Mouse (Mus musculus) layer of hippocampus, adult 9-10 months (tissue): ENCODE results near the gene Zwint.

Experiments used
- DNase-seq: peaks from one replicate; pipeline ENCODE4 v3.0.0; 2022; ENCODE audit warnings: low spot score

The Zwint gene

DNA sequence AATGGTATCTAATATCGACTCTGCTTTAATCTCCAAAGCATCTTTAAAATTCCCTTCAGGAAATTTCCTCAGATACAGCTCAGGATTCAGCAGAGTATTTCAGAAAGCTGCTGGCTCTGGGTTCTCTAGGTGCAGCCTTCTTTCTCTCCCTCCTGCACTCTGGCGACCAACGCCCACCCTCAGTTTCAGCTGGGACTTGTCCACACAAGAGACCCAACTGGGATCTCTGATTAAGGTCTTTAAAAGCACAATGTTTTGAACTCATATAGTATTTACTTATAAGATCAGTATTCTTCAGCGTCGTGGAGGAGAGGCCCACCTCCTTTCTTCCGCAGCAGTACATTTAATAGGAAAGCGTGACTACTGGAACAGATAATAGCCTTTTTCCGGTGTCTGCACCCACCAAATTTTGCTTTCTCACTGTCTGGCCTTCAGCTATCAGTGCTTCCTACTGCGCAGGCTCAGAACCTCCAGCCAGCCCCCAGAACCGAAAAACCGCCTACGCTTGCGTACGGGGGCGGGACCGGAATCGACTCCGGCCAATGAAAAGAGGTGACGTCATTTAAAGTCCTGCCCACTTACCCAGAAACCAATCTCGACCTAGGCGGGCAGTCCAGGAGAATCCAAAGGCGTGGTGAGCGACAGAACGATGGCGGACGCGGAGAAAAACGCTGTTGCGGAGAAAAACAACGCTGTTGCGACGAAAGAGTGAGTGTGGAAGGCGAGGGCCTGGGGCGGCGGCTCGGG lies at the start of gene Zwint:
Gene Zwint, plus strand, starts transcription at position 576 of the 747 bp plus-strand sequence.
- DNase-seq, result peak; percentile 94

DNA sequence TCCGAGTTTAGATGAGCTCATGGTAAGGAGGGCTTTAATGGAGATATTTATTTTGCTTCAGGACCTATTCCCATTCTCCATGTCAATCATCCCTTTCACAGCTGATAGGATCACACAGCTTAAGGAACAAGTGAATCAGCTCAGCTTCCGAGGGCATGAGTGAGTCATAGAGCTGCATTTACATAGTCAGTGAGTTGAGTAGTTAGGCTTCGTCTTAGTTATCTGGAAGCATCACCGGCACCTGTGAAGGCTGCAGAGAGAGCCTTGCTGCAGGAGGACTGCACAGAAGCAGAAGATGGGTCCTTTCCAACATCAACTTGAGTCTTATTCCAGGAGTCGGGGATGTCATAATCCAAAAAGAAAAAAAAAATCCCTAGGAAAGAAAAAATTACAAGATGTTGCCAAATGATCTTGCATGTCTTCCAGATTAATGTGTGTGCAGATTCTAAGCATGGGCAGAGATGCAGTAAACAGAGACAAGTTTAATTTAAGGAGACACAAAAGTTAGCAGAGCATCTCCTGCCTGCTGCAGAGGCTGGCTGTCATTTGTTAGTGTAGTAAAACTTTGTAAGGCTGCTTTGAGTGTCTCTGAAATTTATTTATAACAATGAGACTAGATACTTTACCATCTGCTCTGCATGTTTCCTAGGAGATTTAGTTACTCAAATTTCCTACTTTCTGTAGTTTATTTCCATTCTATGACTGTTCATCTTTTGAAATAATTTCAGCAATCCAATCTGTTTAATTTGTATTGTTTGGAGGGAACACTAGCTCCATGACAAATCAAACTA lies 41.3 kb upstream of the Zwint start:
- peak; percentile 38 for DNase-seq

DNA sequence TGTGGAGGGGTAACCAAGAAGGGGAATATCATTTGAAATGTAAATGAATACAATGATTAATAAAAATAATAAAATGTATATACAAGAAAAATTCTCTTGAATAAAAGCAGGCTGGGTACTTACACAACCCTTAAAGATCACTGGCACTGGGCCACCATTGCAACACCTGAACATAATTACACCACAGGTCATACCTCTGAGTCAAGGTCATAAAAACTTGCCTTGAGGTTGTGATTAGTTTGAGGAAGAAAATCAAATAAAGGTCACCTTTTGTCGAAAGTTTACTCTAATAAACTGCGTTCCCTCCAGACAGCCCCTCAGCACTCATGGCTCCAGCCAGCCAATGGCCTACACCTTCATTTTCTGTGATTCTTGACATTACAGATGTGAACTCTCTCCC lies 38.5 kb upstream of the Zwint start:
- DNase-seq, result no peak

DNA sequence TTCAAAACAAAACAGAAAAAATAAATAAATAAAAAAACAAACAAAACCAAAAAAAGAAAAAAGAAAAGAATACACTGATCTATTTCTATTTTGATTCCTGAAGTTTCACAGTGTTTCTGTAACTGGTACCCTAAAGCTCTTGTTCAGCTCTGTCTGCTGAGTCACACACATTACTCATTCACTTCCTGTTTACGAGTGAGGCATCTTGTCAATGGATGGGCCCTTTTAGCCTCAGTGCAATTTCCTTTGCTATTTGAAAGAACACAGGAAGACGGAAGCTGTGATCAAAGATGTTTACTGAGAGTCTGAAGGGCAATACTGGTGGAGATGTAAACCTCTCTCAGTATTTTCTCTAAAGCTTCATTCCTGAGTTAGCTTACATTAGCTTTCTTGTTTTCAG lies 34.1 kb upstream of the Zwint start:
- DNase-seq, result no peak

DNA sequence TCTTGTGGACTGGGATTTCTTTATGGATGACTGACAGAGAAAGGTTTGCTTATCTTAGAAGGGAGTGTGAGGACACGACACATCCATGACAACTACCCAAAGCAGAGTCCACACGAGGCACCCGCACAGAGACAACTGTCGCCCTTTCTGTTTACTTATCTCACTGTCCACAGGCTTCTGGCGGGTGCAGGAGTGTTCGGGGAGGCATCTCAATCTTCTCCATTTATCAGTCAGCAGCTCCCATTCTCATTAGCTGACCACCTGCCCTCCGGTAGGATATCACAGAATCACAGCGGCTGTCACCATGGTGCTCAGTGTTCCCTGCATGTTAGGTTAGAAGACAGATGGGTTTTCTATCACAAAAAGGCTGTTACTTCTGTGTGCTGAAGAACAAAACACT lies 31.1 kb upstream of the Zwint start:
- DNase-seq, result no peak

DNA sequence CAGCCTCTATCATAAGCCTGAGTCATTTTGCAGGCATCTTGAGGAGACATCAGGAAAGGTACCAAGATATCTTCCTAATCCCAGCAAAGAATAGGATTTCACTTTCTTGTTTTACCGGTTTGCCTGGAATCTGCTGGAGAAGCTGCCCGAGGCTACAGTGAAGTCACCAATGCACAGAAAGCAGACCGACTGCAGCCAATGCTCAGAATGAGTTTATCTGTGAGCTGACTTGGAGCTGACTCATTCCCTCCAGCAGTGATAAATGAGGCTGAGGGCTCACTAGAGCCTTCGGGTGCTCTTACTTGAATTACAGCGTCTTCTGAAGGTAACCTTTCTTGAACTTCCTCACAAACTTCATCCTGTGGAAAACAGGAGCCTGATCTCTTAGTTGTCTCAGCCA lies 20.5 kb upstream of the Zwint start:
- no peak for DNase-seq

DNA sequence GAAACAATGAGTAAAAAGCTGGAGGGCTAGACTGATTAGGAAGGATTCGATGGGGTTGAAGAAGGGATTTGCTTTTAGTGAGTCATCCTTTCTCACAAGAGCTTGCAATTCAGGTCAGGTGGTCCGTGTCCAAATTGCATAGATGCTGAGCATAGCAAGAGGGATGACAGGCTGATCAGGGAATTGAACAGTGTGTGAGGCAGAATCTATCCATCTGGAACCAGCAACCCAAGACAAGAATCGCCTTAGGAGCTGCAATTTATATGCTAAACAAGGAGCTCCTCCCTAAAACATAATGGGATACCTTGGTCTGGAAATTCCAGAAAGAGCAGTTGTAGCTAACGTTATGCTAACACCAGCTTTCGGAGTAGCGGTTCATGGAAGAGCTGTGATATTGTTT lies 3.8 kb upstream of the Zwint start:
- DNase-seq, result no peak

DNA sequence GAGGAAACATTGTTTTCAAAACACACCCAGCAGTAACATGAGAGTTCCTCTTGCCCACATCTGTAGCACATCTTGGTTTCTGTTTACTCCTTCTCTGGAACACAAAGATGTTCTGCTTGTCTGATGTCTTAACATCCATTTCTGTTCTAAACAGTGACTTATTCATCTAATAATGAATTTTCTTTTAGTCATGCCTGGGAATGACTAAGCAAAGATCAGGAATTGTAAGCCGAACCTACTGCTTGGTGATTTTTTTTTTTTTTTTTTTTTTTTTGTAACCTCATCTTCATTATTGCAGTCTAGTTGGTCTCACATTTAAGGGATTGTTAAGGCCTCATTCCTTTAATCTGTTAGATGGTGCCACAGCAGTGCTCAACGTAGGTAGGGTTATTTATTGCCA lies 848 bp upstream of the Zwint start:
- no peak for DNase-seq

DNA sequence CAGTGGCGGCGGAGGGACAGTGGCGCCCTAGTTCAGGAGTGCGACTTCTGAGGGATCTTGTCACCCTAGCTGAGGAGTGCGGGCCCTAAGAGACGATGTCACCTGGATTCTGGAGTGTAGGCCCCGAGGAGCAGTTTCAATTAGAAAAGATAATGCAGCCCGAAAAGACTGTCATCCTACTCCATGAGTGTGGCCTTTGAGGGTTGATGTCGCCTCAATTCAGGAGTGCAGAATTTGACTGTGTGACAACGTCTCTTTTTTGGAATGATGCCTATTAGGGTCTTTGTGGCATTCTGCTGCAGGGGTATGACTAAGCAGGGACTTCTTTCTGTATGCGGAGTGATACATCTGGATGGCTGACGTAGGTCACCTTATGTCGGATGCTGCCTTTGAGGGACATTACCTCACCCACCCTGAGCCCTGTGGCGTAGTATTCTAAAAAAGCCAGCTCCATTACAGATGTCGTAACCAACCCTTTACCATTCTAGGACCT lies 418 bp downstream of the Zwint start:
- DNase-seq, result peak; percentile 59

DNA sequence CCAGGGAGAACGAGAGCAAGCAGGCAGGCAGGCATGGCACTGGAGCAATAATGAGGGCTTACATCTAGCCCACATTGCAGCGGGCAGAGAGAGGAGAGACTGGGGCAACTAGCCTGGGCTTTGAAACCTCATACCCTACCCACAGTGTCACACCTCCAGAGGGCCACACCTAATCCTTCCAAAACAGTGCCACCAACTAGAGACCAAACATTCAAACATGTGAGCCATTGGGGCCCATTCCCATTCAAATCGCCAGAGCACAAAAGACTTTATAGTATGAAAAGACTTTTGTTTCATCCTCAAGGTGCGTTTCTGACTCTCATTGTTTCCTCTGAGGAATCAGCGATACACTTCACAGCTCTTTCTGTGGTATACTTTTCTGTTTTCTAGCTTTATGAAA lies 4.6 kb downstream of the Zwint start:
- no peak for DNase-seq

DNA sequence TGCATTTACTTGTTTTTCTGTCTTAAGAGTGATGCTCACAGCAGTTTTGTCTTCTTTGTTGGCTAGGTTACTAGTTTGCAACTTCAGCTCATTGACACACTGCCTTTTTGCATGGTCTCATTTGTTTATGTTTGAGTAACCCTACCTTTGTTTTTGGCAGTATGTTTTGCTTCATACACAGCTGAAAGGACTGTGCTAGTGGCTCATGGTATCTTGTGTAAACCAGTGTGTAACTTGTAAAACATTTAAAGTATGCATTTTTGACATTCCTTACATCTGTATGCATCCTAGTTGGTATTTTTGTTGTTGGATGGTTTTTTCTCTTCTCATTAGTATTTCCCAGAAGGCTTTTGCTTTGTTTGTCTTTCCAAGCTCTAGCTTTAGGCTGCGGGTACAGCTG lies 5.7 kb downstream of the Zwint start:
- DNase-seq, result no peak

DNA sequence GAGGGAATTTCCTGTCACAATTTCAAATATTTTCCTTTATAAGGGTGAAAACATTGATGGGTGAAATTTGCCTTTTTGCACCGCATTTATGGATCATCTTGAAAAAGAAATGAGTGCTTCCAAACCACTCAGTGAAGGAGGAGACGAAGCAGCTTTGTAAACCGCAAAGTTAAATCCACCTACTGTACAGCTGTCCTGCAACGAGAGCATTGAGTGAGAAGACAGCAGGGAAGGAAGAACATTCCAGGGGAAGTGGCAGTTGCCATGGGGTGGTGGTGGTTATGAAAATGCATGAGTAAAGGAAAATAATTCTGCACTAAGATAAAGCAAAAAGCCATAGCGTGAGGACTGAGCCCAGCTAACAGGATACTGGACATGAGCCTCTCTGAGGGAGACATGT lies 13.2 kb downstream of the Zwint start:
- no peak for DNase-seq

DNA sequence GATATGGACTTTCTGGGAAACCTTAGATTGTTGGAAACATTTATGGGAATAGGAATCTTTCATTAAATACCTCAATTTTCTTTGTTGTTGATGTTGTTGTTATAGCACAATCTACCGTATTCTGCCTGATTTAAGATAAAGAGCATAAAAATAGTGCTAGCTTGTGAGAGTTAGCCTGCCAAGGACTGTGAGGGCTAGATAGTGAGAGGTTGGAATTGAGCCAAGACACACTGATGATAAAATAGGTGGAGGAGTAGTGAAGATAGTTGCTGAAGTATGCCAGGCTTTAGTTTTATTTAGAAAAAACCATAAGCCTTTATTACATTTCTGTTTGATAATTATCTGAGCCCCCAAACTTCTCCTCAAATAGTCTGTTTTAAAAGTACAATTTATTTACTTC lies 14.4 kb downstream of the Zwint start:
- DNase-seq, result no peak

DNA sequence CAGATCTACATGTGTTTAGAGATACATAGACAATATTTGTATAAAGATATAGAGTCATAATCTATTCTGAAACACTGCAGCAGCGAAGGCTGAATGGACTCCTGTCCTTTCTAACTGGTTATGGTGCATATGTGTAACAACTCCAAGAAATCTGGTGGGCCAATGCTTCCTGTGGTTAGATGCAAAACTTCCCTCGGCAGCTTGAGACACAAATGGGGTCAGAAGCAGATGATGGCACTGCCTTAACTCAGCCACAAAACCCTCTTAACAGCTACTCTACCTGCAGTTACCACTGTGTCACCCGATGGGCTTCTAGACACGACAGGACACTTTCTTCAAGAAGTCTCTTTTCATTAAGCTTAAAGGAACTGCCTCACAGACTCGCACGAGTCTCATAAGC lies 21.3 kb downstream of the Zwint start:
- DNase-seq, result no peak

DNA sequence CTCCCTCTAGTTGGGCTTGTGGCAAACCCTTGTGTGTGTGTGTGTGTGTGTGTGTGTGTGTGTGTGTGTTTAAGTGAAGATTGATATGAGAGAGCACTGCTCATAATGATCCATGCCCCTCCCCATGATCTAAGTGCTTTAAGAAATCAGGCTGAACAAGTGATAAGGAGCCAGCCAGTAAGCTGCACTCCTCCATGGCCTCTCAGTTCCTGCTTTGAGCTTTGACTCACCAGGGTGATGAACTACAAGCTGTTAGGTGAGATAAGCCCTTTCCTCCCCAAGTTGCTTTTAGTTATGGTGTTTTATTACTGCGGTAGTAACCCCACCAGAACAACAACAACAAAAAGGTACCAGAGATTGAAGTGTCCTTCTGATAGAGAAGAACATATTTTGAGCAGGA lies 21.9 kb downstream of the Zwint start:
- no peak for DNase-seq

DNA sequence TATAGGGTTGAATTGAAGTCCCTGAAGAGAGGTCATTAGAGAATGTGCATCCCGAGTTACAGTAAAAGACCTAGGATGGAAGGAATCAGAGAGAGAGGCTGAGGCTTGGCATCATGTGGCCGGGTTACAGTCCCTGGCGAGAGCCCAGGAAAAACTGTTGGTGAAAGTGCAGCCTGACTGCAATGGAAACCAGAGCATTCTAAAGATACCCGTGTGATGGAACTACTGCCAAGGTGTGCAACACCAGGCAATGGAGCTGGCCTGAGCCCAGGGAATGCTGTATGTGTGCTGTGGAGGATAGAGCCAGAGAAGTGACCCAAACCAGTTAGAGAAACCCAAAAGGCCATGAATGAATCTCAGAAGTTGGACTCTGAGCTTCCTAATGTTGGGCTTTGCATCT lies 24.4 kb downstream of the Zwint start:
- no peak for DNase-seq

DNA sequence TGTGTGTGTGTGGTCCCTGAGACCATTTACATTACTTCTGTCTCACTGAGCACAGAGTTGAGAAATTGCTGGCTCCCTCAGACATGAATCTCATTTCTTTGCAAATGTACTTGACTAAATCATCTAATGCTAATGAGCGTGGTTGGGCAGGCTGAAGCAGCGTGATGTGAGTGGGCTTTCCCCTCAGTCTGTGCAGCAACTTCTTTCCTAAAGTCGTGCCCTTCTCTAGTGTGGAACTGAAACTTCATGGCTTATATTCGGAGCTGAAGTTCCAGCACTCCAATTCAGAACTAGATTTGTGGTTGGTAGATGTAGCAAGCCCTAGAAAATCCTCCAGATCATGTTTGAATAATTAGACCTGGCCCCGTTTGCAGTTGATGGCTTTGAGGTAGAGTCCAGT lies 46.4 kb downstream of the Zwint start:
- DNase-seq, result no peak

DNA sequence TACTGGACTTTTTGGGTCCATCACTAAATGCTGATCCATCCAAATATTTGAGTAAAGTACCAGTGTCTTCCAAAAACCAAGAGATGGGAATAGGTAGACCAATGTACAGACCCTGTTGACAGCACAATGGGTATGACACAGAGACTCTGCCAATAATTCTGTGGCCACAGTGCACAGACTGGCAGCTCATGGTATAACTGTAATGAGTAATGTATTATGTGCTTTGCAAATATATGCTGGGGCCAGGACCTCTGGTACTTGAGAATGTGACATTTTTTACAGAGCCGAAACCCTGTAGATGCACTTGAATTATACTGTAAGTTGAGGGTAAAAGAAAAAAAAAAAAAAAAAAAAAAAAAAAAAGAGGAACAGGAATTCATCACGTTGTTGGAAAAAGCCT lies 59.1 kb downstream of the Zwint start:
- no peak for DNase-seq
